Mouse (Mus musculus) forebrain, embryonic 11.5 days (tissue): ENCODE results near the gene Papolg. TPM values are rescaled to one million over a fixed set of nuclear protein-coding genes. Genes with fewer than 3 reads are reported as not detected.

Experiments used
- polyA plus RNA-seq: library from polyadenylated mRNA; unstranded; fragments of >200 nt; fragmentation: Nextera tagmentation; extraction: Ambion mirVana; gene quantifications from 2 replicates; pipeline ENCODE4 v1.2.1, GENCODE M21; 2014

The Papolg gene
- polyA plus RNA-seq, 1 experiment from 2014 or later = 25.6 TPM

Other genes with a start within 250 kb of the Papolg start
- 23.6 and 30.8 TPM in 2 replicates for gene Pus10, start 229.6 kb downstream of the Papolg start, polyA plus RNA-seq
- 42.8 and 43.6 TPM in 2 replicates for gene Pex13, start 229.3 kb downstream of the Papolg start, polyA plus RNA-seq
- 0.63 and 0.67 TPM in 2 replicates for gene Rel, start 124.3 kb downstream of the Papolg start, polyA plus RNA-seq
- not detected in 2 replicates for gene A830031A19Rik, start 179.8 kb upstream of the Papolg start, polyA plus RNA-seq
- gene Bcl11a, start 182.8 kb upstream of the Papolg start, polyA plus RNA-seq = 97.0 and 101 TPM in 2 replicates